Mouse (Mus musculus): Measurements from ENCODE around the gene Tmem132e. TPM values are rescaled to one million over a fixed set of nuclear protein-coding genes. Genes with fewer than 3 reads are reported as not detected.

The Tmem132e gene
- total RNA-seq, 2 experiments from 2014 or later = 1.3 to 2.0 TPM

GRCm38 (mm10) chr11:82423521-82423920 lies 34.8 kb downstream of the Tmem132e start:
- no peak for ATAC-seq (replicated peaks; ENCODE audit: low FRiP score, poor library complexity, severe bottlenecking)

DNA sequence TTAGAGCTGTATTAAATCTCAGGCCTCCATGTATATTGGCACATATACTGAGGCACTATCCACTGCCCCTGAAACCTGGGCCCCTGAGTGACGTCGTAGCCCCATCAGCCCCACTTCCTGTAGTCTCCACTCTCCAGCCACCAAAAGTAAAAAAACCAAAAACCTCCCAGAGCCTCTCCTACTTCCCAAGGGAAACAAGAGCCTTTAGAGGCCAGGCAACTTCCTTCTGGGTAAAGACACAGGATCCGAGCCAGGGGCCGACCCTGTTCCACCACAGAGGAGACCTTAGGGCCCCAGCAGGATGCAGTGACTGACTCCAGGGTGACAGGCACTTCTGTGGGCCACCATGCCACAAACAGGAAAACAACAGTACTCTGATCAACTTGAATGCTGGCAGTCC lies 40.1 kb downstream of the Tmem132e start:
- ATAC-seq (replicated peaks; ENCODE audit: low FRiP score, poor library complexity, severe bottlenecking) = no peak

DNA sequence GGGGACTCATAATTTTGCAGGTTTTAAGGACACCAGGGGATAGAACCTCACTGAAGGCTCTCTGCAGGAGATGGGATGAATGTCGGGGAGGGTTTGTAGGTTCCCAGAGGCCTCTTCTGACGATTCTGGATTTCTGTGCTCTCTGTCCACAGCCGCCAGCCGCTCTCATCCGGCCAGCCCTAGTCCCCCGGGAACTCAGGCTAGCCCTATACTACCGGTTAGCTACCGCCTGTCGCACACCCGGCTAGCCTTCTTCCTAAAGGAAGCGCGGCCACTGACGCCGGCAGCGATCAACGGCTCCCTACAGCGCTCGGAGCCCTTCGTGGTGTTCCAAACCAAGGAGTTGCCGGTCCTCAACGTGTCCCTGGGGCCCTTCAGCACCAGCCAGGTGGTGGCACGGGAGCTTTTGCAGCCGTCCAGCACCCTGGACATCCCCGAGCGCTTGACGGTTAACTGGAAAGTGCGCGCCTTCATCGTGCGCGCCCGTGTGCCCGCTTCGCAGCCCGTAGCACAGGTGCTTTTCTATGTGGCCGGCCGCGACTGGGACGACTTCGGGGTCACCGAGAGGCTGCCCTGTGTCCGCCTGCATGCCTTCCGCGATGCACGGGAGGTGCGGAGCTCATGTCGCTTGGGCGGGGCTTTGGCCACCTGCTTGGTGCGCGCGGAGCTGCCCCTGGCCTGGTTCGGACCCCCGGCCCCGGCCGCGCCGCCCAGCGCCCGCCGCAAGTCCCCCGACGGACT lies 45.6 kb downstream of the Tmem132e start:
- no peak for ATAC-seq (replicated peaks; ENCODE audit: low FRiP score, poor library complexity, severe bottlenecking)

GRCm38 (mm10) chr11:82434832-82435182 lies 46.1 kb downstream of the Tmem132e start:
- ATAC-seq (replicated peaks; ENCODE audit: low FRiP score, poor library complexity, severe bottlenecking) = no peak

- no peak for ATAC-seq (replicated peaks; ENCODE audit: low FRiP score, poor library complexity, severe bottlenecking)
Observed at GRCm38 (mm10) chr11:82448485-82448884, 59.8 kb downstream of the Tmem132e start.

- ATAC-seq (replicated peaks; ENCODE audit: low FRiP score, poor library complexity, severe bottlenecking) = no peak
Observed at GRCm38 (mm10) chr11:82452516-82452915, 63.8 kb downstream of the Tmem132e start.

GRCm38 (mm10) chr11:82453230-82453629 lies 64.5 kb downstream of the Tmem132e start:
- ATAC-seq (replicated peaks; ENCODE audit: low FRiP score, poor library complexity, severe bottlenecking) = no peak

DNA sequence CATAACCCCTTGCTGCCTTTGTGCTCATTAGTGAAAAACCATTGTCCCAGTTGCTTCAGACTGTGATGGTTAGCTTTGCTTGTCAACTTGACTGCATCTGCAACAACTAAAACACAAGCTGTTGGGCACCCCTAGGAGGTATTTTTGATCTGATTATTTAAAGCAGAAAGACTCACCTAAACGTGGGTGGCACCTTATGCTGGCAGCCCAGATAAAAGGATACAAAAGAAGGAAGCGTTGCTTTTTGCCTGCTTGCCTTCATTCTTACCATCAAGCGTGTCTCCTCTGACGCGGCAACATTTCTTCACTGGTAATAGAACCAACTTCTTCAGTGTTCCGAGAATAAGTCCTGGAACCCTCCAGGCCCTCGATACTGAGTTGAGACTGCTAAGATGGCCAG lies 72.6 kb downstream of the Tmem132e start:
- ATAC-seq (replicated peaks; ENCODE audit: low FRiP score, poor library complexity, severe bottlenecking) = no peak

GRCm38 (mm10) chr11:82465536-82465935 lies 76.8 kb downstream of the Tmem132e start:
- no peak for ATAC-seq (replicated peaks; ENCODE audit: low FRiP score, poor library complexity, severe bottlenecking)

DNA sequence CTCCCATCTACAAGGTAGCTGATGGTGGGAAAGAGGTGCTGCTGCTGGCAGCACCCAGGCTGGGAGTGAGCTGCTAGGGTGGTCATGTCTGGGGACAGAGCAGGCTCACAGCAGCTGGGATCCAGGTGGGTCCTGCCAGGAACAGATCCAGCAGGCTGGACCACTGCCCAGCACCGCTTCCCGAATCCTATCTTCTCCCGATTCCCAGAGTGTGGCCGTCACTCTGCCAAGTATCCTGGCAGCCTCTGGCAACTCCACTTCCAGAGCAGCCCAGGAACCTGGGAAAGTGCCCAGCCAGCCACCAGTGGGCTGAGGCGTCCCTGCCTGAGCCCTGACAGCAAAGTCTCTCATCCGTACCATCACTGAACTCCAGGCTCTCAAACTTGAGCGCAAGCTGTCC lies 78.5 kb downstream of the Tmem132e start:
- no peak for ATAC-seq (replicated peaks; ENCODE audit: low FRiP score, poor library complexity, severe bottlenecking)

GRCm38 (mm10) chr11:82471076-82471475 lies 82.4 kb downstream of the Tmem132e start:
- ATAC-seq (replicated peaks; ENCODE audit: low FRiP score, poor library complexity, severe bottlenecking) = no peak

- ATAC-seq (replicated peaks; ENCODE audit: low FRiP score, poor library complexity, severe bottlenecking) = no peak
Observed at GRCm38 (mm10) chr11:82473137-82473621, 84.5 kb downstream of the Tmem132e start.

DNA sequence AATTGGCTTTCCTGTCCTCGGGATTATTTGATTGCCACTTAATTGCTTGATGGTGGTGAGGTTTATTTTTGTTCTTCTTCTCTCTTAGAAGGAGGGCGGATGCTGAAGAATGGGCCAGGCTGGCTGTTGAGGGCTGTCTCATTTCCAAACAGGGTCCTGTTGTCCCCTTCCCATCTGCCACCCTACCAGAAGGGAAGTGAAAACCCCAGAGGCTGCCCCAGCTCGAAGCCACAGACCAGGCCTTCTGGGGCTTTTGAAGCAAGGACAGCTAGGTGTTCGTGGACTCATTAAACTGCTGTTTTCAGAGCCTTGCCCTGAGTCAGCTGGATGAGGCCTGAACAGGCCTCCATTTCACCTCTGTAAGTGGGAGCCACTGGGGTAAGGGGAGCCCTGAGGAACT lies 87.4 kb downstream of the Tmem132e start:
- ATAC-seq (replicated peaks; ENCODE audit: low FRiP score, poor library complexity, severe bottlenecking) = no peak

GRCm38 (mm10) chr11:82477412-82477811 lies 88.7 kb downstream of the Tmem132e start:
- ATAC-seq (replicated peaks; ENCODE audit: low FRiP score, poor library complexity, severe bottlenecking) = no peak

DNA sequence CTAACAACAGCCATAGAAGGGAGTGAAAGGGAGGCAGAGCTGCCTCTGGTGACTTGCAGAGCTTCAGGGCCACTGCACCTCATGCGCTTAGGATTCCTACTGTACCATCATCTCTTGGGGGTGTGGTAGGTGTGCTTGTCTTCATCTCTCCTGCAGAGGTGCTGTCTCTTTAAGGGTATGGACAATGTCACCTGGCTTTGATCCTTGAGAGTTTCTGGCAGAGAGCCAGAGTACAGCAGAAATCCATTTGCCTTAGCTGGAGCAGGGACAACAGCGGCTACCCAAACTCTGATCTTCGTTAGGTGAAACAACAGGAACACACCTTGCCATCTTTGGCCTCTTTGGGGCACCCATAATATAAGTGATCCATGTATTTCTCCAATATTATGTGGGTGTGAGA lies 92.2 kb downstream of the Tmem132e start:
- no peak for ATAC-seq (replicated peaks; ENCODE audit: low FRiP score, poor library complexity, severe bottlenecking)

GRCm38 (mm10) chr11:82487359-82488086 lies 98.8 kb downstream of the Tmem132e start:
- no peak for ATAC-seq (replicated peaks; ENCODE audit: low FRiP score, poor library complexity, severe bottlenecking)

DNA sequence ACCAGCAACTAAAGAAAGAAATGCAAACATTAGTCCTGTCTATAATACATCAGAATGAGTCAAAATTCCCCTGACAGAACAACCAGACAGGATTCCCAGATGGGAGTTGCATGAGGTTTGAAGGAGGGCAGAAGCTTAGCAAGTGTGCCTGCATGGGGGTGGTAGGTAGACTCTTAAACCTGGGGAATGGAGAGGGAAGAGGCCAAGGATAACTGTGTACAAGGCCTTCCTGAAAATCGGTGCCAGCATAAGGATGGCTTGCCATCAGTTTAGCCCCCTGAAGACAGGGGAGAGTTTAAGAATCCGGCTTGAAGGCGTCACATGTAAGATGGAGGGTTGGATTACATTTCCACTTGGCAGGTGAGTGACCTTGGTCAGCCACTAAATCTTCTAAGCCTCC lies 102.2 kb downstream of the Tmem132e start:
- no peak for ATAC-seq (replicated peaks; ENCODE audit: low FRiP score, poor library complexity, severe bottlenecking)

Measured in erythroid progenitor cell, adult 5-6 weeks (primary cell).